Mouse (Mus musculus) right cerebral cortex, postnatal 10 days (tissue): ENCODE results near the gene Dcbld1.

Experiments used
- DNase-seq, 2 experiments: peaks; one replicate each; pipeline ENCODE4 v3.0.0; 2021; ENCODE audit warnings: low spot score in 2 of 2

Gene Dcbld1

DNA sequence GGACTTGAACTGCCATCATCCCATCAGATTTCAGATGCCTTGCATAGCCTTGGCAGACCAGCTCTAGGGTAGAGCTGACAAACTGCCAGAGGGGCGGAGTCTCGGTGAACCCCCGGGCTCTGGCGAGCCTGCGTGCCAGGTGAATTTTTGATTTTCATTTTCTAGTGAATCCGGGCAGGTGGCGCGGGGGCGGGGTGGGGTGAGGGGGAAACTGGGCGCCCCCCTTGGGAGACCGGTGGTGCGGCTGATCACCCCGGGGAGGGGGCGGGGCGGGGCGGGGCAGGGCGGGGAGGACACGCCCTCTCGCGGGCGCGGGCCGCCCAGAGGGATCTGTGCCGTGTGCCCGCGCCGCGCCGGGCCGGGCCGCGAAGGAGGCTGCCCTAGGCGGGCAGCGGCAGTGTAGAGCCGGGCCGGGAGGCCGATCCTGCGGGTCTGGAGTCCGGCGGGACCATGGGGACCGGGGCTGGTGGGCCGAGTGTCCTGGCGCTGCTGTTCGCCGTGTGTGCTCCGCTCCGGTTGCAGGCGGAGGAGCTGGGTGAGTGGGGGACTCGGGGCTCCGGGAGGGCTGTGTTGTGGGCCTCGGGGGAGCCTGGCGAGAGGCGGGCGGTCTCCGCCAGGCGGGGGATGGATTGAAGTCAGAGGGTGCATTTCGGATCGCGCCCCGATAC, at the start of gene Dcbld1:
Dcbld1 (plus strand) TSS at position 319 of the 668 bp plus-strand sequence.
- peak; percentile 63 to 72 for DNase-seq

DNA sequence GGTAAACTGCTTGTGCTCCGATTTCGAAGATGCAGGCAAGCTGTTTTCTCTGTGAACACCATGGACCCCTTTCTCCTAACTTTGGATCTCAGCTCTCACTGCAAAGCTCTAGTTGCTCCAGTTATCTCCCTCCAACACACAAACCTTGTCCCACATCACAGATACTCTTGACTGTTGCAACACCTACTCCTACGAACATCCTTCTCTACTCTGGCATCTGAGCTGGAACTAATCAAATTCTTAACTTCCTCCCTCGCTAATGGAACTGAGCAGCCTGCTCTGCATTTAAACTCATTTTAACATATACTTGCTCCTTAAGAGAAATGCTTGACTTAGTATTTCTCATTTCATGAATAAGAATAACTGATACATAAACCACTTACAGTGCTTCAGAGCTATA, 47.5 kb upstream of the Dcbld1 start:
- no peak for DNase-seq

DNA sequence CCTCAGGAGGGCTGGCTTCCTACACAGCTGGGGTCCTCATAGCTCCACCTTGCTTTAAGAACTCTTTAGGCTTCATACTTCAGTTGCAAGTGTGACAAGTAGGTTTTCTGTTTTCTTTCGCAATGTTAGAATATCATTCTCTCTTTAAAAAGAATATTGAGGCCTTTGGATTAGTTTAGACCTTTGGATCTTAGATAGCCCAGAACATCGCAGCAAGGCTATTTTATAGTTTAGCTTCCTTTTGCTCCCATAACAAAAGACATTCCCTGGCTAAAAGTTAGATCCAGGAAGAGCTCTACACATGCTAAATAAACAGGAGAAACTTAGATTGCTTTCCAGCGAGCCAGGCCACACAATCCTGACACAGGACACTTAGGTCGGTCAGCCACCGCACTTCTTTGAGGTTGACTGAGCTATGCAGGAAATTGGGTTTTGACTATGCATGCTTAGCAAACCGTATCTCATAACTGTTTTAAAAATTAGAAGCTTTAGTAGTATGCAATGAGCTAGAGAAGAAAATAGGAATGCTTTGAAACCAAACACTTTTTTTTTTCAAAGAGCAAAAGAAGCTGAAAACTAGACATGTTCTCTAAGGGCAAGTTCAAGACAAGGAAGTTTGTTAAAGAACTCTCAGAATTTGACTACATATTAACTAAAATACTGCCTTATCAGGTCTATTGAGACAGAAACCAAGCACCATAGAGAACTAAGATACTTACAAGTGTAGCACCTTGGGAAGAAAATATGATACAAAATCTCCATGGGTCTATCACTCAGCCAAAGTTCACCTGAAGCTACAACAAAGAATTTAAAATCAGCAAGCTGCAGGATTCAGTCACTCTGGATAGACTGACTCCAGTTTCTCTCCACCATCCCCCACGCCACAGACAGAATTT, 38.2 kb upstream of the Dcbld1 start, which contains the start of gene Ros1:
Ros1 (minus strand) TSS at position 288 of the 896 bp plus-strand sequence.
- no peak for DNase-seq

DNA sequence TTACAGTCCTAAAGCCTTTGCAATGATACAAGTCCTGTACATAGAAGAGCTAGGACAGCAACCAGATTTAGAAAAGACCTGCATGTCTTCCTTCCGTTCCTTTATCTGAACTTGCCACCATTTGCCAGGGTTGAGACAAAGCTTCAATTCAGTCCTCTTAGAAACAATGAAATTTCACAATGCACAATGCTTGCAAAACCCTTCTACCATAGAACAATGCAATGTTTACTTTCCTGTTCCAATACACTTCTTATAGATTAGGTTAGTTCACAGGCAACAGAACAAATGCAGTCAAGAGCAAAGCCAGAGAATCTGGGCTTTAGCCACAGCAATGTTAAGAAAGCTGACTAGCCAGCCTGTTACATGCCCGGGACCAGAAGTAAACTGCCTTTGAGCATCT, 29.4 kb upstream of the Dcbld1 start:
- no peak for DNase-seq

DNA sequence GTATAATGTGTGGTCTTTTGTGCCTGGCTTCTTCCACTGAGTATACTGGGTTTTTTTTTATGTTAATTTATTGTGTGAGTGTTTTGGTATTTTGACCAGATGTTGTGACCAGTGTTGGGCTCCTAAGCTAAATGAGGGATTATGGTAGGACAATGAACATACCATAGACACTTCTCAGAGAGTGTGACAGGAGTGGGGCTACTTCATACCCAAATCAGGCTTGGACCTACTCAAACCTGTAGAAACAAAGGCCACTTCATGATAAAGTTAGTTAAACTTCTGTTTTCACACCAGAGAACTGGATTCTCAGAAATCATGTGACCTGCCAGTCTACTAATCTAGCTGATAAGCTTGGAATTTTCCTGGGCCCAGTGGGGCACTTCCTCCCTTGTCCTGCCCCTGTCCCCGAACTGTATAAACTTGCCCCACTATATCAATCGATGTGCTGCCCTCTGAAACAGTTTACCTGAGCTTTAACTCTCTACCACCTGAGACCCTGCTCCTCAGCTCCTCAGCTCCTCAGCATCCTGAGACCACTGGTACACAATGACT, 18.1 kb upstream of the Dcbld1 start:
- no peak for DNase-seq

DNA sequence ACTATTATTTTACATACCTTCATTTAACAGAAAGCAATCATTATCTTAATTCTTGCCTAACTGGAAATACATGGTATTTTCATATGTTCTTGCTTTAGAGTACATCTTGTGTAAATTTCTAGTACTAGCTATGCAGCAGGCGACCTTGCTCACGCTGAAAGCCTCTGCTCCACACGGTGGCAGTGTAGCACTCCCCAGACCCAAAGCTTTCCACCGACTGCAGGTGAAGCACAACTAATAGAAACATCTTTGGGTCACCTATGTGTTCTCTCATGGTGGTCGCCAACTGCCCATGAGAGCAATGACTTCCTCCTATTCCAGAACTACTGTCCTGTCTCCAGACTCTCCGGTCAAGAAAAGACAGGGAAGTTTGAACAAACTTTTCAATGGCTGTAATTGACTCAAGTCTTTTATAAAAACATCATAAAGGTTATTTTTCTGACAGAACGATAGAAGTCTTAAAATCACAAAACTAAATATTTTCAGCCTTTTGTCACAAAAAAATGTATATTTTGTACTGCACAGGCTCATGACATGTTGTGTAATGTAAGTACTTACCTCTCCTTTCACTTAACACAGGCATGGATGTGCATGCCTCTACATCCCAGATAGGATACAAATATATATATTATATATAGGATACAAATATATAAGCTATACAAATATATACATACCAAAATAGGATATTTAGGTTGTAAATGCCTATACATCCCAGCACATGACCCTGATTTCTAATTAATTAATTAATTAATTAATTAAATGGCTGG, 16.4 kb upstream of the Dcbld1 start:
- DNase-seq = peak; percentile 69 to 78

DNA sequence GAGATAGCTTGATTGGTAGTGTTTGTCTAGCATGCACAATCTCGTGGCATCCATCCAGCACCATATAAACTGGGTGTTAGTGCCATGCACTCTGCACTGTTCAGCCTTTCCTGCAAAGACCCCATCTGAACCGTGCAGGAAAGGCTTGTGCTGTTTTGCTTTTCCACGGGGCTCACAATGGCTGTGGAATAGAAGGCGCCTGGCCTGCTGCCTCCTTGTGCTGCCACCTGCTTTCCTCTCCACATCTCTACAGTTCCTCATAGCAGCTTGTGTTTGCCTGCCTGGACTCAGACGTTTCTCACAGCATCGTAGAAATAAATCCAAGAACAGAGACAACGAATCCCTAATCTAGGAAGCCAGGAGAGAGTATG, 15.9 kb upstream of the Dcbld1 start:
- peak; percentile 59 to 68 for DNase-seq

DNA sequence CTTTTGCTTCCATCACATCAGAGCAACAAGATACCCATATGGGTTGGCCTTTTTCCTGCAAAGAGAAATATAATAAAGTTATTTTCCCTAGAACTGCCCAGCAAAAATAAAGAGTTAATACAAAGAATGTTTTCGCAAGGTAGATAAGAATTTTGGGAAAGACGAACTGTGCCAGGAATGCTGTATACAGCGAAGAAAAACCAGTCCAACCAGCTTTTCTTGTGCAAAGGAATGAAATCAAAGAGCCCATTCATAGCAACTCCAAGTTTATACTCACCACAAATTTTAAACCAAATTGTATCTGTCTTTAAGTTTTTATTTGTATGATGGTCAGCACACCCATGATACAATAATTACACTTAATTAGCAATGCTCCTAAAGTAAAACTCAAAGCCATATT, 13.8 kb upstream of the Dcbld1 start:
- no peak for DNase-seq

DNA sequence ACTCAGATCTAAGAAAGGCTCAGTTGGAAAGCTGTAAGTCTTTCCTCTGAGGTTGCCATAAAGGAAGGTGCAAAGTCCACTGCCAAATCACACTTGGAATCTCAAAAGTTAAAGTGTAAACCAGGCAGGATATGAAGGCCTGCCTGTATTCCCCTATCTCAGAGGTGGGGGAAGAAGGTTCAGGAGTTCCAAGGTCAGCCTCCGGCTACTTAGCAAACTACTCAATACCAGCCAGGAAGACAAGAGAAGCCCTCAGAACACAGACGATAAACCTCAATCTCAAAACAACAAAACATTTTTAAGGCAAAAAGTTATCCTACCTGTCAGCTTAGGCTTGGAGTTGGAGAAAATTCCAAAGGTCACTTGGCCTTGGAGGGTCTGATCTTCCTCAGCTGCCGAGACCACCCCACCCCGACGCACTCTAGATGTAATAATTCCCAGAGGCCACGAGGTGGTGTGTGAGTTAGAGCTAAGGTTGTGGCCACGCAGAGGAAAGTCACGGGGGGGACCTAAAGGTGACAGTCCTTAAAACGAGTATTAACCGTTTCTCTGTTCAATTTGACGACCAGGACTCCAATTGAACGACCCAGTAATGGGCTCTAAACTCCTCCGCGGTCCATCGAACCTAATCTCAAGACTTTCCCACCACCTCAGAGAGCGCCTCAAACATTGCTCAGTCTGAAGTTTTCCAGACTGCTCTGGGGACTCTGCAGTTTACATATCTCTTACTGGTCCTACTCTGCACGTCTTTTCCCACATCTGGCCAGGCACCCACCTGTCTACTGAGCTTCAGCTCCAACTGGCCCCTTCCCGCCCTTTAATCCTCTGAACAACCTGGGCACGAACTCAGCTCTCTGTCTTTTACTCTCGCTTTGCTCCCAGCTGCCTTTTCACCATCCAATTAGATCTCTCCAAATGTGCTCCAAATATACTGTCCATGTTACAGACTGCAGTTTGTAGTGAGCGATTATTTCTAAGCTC, 933 bp upstream of the Dcbld1 start:
- DNase-seq = peak; percentile 36 to 38

DNA sequence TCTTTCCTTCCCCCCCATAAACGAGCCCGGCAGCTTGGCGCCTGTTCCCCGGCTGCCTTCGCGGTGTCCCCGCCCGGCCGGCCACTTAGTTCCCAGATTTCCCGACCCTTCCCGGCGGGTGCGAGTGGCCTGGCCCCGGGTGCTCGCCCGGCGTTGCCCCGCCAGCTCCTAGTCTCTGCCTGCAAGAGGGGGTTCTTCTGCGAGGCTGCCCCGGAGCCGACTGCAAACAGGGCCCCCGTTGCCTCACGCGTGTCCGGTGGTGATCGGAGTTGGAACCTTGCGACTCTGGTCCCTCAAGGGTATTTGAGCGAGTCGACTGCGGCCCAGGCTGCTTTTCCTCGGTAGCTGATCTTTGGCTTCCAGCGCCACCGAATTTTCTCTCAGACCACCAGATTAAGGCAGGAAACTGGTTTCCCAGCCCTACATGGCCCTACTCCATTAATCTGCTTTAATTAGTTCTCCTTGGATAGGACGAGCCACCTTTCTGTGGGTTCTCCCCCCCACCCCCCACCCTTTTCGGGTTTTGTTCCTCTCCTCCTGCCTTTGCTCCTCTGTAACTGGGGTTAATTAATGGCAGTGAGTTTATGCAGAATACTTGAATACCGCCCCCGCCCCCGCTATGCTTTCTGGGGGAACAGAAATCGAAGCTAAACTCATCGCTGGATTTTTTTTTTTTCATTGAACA, 692 bp downstream of the Dcbld1 start:
- DNase-seq = peak; percentile 38 to 50

DNA sequence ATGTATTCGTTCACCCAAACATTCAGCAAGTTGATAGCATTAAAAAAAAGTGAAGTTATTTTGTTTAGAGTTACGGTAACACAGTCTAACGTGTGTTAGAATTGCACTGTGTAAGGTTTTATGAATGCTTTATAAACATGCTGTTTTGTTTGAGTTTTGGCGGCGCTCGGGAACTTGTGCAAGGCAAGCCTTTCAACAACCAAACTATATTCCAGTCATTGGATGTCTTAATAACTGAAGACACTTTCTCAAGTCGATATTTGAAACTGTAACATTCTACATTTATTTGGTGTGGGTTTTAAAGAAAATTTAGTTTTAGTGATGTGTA, 1.2 kb downstream of the Dcbld1 start:
- DNase-seq = no peak

DNA sequence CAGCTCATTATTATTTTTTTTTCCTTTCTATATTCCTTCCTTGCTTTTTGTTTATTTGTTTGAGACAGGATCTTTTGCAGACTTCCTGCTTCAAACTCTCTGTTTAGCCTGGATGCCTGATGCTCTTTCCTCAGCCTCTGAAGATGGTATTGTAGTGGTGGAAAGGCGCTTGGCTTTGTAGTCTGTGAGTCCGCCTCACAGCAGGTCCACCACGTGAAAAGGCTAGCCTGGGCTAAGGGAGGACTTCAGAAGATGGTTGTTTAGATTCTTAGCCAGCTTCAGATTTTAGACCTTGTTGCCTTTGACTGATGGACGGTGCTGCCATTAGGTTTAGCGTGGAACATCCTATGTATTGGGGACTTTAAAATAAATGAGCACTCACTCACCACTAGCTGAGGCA, 2.0 kb downstream of the Dcbld1 start:
- no peak for DNase-seq

DNA sequence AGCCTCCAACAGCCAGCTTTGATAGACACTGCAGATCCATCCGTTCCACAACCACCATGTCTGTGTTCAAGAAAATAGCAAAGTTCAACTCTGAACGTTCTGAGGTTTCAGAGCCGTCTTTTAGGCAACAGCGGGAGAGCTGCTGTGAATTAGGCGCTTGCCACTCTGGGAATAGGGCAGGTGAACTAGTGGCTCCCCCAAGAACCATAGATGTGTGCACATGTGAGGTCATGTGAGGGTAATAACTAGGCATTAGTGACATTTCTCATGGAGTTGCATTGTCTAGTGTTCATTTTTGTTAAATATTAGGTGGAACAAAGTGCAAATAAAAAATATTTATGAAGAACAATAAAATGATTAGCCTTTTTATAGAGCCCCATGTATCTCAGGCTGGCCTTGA, 8.6 kb downstream of the Dcbld1 start:
- no peak for DNase-seq

DNA sequence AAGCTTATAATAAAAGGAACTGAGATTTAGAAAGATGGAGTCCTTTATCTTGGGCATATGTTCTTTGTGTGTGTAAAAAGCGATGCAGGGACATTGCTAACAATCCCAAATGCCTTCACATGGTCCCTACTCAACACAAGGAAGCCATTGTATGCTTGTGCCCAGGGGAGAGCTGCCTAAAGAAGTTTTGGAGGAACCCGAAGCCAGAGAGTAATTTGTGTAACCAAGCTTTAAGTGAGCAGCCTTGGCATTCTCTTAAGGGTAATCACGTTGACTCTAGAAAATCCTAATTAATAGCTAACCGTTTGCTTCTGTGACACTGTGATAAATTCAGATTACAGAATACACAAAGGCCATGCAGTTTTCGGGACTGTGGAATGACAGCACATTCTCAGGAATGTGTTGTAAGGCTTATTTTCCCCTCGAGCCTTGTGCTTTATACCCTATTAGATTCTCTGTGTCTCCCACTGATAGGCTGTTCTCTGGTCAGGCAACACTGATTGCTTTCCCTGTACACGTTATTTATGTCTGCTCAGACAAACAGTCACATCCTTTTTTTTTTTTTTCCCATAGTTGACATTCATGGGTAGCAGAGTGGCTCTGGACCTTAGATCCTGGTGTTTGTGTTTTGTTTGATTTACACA, 9.4 kb downstream of the Dcbld1 start:
- DNase-seq = no peak

DNA sequence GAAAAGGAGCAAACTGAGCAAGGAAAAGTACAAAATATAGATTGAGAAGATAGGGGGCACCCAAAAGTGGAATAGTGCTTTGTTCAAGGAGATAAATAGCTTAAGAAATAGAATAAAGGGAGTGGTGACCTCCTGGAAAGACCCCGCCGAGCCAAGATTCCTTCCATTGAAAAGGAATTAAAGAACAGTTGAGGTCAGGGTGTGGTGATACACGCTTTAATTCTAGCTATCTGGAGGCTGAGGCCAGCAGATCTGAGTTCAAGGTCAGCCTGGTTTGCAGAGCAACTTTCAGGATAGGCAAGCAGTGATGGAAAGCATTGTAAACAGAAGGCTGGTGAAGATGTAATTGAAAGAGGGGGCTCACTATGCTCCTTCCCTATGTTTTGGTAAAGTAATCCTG, 12.8 kb downstream of the Dcbld1 start:
- DNase-seq = no peak

DNA sequence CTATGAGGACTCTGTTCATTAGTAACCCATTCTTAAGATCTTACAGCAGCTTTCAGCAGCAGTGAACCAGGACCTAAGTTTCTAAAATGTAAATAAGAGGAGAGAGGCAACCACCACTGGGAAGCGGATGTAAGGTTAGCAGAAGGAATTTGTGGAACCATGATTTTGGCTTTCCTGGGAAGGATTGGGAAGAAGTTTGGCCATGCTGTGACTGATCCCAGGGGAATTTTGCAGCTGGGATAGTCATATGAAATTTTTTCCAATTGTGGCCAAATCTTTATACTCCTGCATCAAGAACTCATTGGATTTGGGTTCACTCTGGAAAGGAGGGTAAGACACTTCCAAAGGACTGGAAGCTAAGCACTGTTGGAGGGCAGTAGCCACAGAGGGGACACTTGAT, 18.8 kb downstream of the Dcbld1 start:
- no peak for DNase-seq

DNA sequence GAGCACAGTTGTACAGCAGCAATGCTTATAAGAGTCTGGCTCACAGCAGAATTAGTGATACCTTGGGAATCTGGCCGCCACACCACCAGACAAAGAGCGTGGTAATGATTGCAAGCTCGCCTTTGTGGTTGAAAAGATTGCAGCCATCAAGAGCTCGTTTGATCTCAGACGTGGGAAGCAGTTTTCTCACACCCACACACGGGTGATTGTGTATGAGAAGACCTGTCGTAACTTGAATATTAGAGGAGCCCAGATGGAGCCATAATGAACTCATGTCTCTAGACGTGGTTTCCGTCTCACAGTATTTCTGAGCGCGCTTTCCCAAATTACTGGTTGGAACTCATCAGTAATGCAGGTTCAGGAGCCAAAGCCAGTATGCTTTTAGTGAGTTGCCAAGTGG, 20.0 kb downstream of the Dcbld1 start:
- DNase-seq = no peak

DNA sequence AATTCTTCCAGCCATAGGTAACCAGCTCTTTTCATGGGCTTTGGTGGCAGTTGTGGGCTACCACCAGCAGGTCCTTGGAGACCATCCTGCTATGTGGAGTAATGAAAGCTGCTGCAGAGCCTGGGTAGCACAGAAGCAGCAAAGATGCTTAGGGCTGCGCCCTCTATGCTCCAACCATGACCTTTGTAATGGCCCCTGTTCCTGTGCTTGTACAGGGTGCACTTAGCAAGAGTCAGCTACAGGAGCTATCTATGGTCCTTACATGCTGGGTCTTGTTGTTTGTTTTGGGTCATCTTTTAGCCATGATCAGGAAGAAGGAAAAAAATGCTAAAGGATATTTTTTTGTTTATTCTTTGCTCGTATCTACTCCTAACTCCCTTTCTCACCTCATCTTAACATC, 24.3 kb downstream of the Dcbld1 start:
- DNase-seq = no peak

DNA sequence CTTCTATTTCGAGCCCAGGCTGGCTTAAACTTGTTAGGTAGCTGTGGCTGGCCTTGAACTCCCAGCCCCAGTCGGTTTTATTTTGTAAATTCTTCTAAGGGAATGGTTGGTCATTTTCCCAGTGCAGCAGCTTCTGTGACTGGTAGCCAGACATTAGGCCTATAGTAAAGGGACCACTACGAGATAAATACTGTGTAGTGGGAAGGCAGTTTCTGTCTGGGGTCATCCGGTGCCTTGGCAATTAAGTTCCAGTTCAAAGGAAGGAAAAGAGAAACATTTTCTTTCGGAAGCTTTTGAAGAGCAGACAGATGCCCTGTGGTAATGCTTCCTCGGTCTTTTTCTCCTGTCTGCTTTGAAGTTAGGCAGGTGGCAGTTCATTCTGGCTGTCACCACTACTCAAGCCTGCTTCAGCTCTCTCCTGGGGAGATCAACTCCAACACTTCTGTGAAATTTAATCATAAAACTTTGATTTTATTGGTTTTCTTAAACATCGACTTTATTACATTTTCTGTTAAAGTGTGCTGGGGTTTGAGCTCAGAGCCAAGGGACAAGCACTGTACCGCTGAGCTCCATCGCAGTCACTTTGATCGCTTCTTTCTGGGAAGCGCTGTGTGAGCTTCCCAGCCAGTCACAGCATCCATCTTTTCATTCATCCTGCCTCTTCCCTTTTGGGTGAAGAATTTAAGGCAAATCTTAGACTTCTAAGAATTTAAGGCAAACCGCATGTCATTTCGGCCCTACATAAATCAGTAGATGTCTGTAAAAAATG, 24.9 kb downstream of the Dcbld1 start:
- no peak for DNase-seq
